Mouse (Mus musculus): ENCODE measurements around the gene Kcnd3. TPM values are rescaled to one million over a fixed set of nuclear protein-coding genes. Genes with fewer than 3 reads are reported as not detected.
A peak's percentile ranks its signal among the peaks of the same experiment; 100 is the strongest.

The Kcnd3 gene
- total RNA-seq, 2 experiments from 2014 or later, result 9.5 to 10.0 TPM

- no peak for DNase-seq
- intact Hi-C loops (cut with DNase I), result loop anchor here (5.0 kb wide), 1 partner anchor 63 kb away; the partner anchor contains the start of gene Kcnd3
Measured at GRCm38 (mm10) chr3:105515640-105516039, 63.5 kb downstream of the Kcnd3 start.

GRCm38 (mm10) chr3:105520446-105520845 lies 68.3 kb downstream of the Kcnd3 start:
- DNase-seq, result no peak
- intact Hi-C loops (cut with DNase I), result loop anchor here (2.0 kb wide), 1 partner anchor 18 kb away; no protein-coding TSS in a partner anchor

- peak; percentile 37 to 54 for DNase-seq
- intact Hi-C loops (cut with DNase I), result loop anchor here (2.0 kb wide), 1 partner anchor 18 kb away; no protein-coding TSS in a partner anchor
Measured at GRCm38 (mm10) chr3:105521178-105521631, 69.1 kb downstream of the Kcnd3 start.

- DNase-seq, result no peak
- intact Hi-C loops (cut with DNase I), result loop anchor here (2.0 kb wide), 1 partner anchor 17 kb away; no protein-coding TSS in a partner anchor
Measured at GRCm38 (mm10) chr3:105521639-105522038, 69.5 kb downstream of the Kcnd3 start.

- intact Hi-C loops (cut with DNase I), result no loop called here
Measured at GRCm38 (mm10) chr3:105528860-105529259, 76.7 kb downstream of the Kcnd3 start.

GRCm38 (mm10) chr3:105529700-105530099 lies 77.6 kb downstream of the Kcnd3 start:
- intact Hi-C loops (cut with DNase I), result no loop called here
- DNase-seq, result no peak

More at GRCm38 (mm10) chr3:105528860-105529259, 76.7 kb downstream of the Kcnd3 start:
- DNase-seq, result no peak

- intact Hi-C loops (cut with DNase I), result no loop called here
- DNase-seq, result no peak
Measured at GRCm38 (mm10) chr3:105530363-105531130, 78.4 kb downstream of the Kcnd3 start.

GRCm38 (mm10) chr3:105538406-105538805 lies 86.3 kb downstream of the Kcnd3 start:
- intact Hi-C loops (cut with DNase I), result loop anchor here (2.0 to 5.0 kb wide), 2 partner anchors 18 to 104 kb away; no protein-coding TSS in a partner anchor
- DNase-seq, result no peak

- DNase-seq, result peak; percentile 34 to 44
Measured at GRCm38 (mm10) chr3:105538819-105539607, 86.9 kb downstream of the Kcnd3 start.

GRCm38 (mm10) chr3:105542741-105543140 lies 90.6 kb downstream of the Kcnd3 start:
- intact Hi-C loops (cut with DNase I), result no loop called here
- DNase-seq, result no peak

More at GRCm38 (mm10) chr3:105538819-105539607, 86.9 kb downstream of the Kcnd3 start:
- intact Hi-C loops (cut with DNase I), result loop anchor here (2.0 to 5.0 kb wide), 2 partner anchors 18 to 103 kb away; no protein-coding TSS in a partner anchor

GRCm38 (mm10) chr3:105544106-105544505 lies 92.0 kb downstream of the Kcnd3 start:
- intact Hi-C loops (cut with DNase I), result no loop called here
- no peak for DNase-seq

GRCm38 (mm10) chr3:105546611-105547071 lies 94.5 kb downstream of the Kcnd3 start:
- intact Hi-C loops (cut with DNase I), result loop anchor here (5.0 kb wide), 1 partner anchor 94 kb away; the partner anchor contains the start of gene Kcnd3
- no peak for DNase-seq

GRCm38 (mm10) chr3:105548074-105548771 lies 96.1 kb downstream of the Kcnd3 start:
- DNase-seq, result peak; percentile 10 to 27
- intact Hi-C loops (cut with DNase I), result loop anchor here (5.0 kb wide), 1 partner anchor 96 kb away; the partner anchor contains the start of gene Kcnd3

- intact Hi-C loops (cut with DNase I), result no loop called here
- DNase-seq, result no peak
Measured at GRCm38 (mm10) chr3:105559456-105559855, 107.3 kb downstream of the Kcnd3 start.

- intact Hi-C loops (cut with DNase I), result no loop called here
- no peak for DNase-seq
Measured at GRCm38 (mm10) chr3:105566973-105567372, 114.8 kb downstream of the Kcnd3 start.

- no peak for DNase-seq
- intact Hi-C loops (cut with DNase I), result no loop called here
Measured at GRCm38 (mm10) chr3:105567472-105567871, 115.3 kb downstream of the Kcnd3 start.

GRCm38 (mm10) chr3:105568403-105568802 lies 116.3 kb downstream of the Kcnd3 start:
- intact Hi-C loops (cut with DNase I), result no loop called here
- DNase-seq, result no peak

GRCm38 (mm10) chr3:105568851-105569250 lies 116.7 kb downstream of the Kcnd3 start:
- DNase-seq, result no peak
- intact Hi-C loops (cut with DNase I), result no loop called here

- intact Hi-C loops (cut with DNase I), result no loop called here
- DNase-seq, result no peak
Measured at GRCm38 (mm10) chr3:105569310-105569752, 117.2 kb downstream of the Kcnd3 start.

GRCm38 (mm10) chr3:105569950-105570349 lies 117.8 kb downstream of the Kcnd3 start:
- no peak for DNase-seq
- intact Hi-C loops (cut with DNase I), result no loop called here
